Mouse (Mus musculus) liver, embryonic 16.5 days (tissue): ENCODE results near the gene Sh3rf1. TPM values are rescaled to one million over a fixed set of nuclear protein-coding genes. Genes with fewer than 3 reads are reported as not detected.

Experiments
- ATAC-seq: fragments of 200-750 bp; cut with Nextera tagmentation; 2 replicates; pipeline ENCODE4 v1.8.0; 2017; ENCODE audit warnings: low read depth, mild to moderate bottlenecking, moderate number of reproducible peaks, moderate library complexity
- H3K27ac ChIP-seq: fragments of 300-500 bp; sonication (generic); 2 replicates; pipeline ENCODE4 v1.5.1; 2014; ENCODE audit warnings: mild to moderate bottlenecking, low read length
- H3K27me3 ChIP-seq: fragments of 300-500 bp; sonication (generic); 2 replicates; pipeline ENCODE4 v1.6.1; 2014; ENCODE audit warnings: low read depth, low read length, mixed read lengths; ENCODE audit not compliant: control insufficient read depth, insufficient read depth
- H3K36me3 ChIP-seq: fragments of 300-500 bp; sonication (generic); 2 replicates; pipeline ENCODE4 v1.6.1; 2014; ENCODE audit warnings: mild to moderate bottlenecking; ENCODE audit not compliant: control insufficient read depth, insufficient read depth
- H3K4me1 ChIP-seq: fragments of 300-500 bp; sonication (generic); 2 replicates; pipeline ENCODE4 v1.6.1; 2014; ENCODE audit warnings: low read depth, low read length, mixed read lengths; ENCODE audit not compliant: control insufficient read depth
- H3K4me2 ChIP-seq: fragments of 300-500 bp; sonication (generic); 2 replicates; pipeline ENCODE4 v1.6.1; 2014; ENCODE audit warnings: low read depth, low read length, mixed read lengths
- H3K4me3 ChIP-seq: fragments of 300-500 bp; sonication (generic); 2 replicates; pipeline ENCODE4 v1.5.1; 2014; ENCODE audit warnings: low read depth, mild to moderate bottlenecking, low read length
- H3K9ac ChIP-seq: fragments of 300-500 bp; sonication (generic); 2 replicates; pipeline ENCODE4 v1.6.1; 2014; ENCODE audit warnings: low read depth, low read length
- H3K9me3 ChIP-seq: fragments of 300-500 bp; sonication (generic); replicated peaks from 2 replicates; pipeline ENCODE4 v1.6.1; 2016; ENCODE audit warnings: low read length; ENCODE audit not compliant: control insufficient read depth
- WGBS: fragments of 180-500 bp; shearing (Covaris S2); extraction: QIAGEN DNeasy Blood & Tissue Kit; methylation state at CpG from one replicate; pipeline ENCODE4 v1.1.7; 2014; ENCODE audit not compliant: insufficient replicate concordance; 5-methylcytosine and 5-hydroxymethylcytosine counted together
- polyA plus RNA-seq: library from polyadenylated mRNA; unstranded; fragments of >200 nt; fragmentation: Nextera tagmentation; extraction: Ambion mirVana; gene quantifications from 2 replicates; pipeline ENCODE4 v1.2.1, GENCODE M21; 2015

Sh3rf1 gene
- polyA plus RNA-seq, 1 experiment from 2014 or later = 1.5 TPM

GRCm38 (mm10) chr8:61244157-61244556 is 20.5 kb downstream of the Sh3rf1 start:
- Histone ChIP-seq H3K36me3 (no peaks in the 10 kb centered on the region), H3K27me3 (no peaks in the 10 kb centered on the region), H3K9me3 (no peaks in the 10 kb centered on the region), H3K27ac (no peak overlapping the region), H3K4me3 (no peak overlapping the region), H3K4me1 (no peaks in the 10 kb centered on the region), H3K4me2 (no peak overlapping the region), H3K9ac (no peak overlapping the region)
- WGBS = 72% methylated on average over 7 of the region's 7 CpGs
- no peak for ATAC-seq

- no peaks in the 10 kb centered on the region for H3K4me1 ChIP-seq
Measured at GRCm38 (mm10) chr8:61247270-61248025, 23.8 kb downstream of the Sh3rf1 start.

GRCm38 (mm10) chr8:61249511-61249910 is 25.8 kb downstream of the Sh3rf1 start:
- ATAC-seq = no peak
- Histone ChIP-seq H3K27me3 (no peaks in the 10 kb centered on the region), H3K4me2 (no peak overlapping the region), H3K4me3 (no peak overlapping the region), H3K9me3 (no peaks in the 10 kb centered on the region), H3K36me3 (no peaks in the 10 kb centered on the region), H3K27ac (no peak overlapping the region), H3K4me1 (no peaks in the 10 kb centered on the region), H3K9ac (no peak overlapping the region)
- 70% methylated on average over 4 of the region's 4 CpGs for WGBS

More at GRCm38 (mm10) chr8:61247270-61248025, 23.8 kb downstream of the Sh3rf1 start:
- Histone ChIP-seq H3K36me3 (no peaks in the 10 kb centered on the region), H3K9me3 (no peaks in the 10 kb centered on the region), H3K27ac (no peak overlapping the region), H3K4me3 (no peak overlapping the region), H3K9ac (no peak overlapping the region), H3K27me3 (no peaks in the 10 kb centered on the region), H3K4me2 (no peak overlapping the region)
- 63% methylated on average over 13 of the region's 13 CpGs for WGBS
- ATAC-seq = no peak

- ATAC-seq = no peak
- no peaks in the 10 kb centered on the region for H3K9me3 ChIP-seq
- no peaks in the 10 kb centered on the region for H3K4me1 ChIP-seq
- no peak overlapping the region for H3K27ac ChIP-seq
- no peaks in the 10 kb centered on the region for H3K36me3 ChIP-seq
- no peak overlapping the region for H3K9ac ChIP-seq
- H3K4me2 ChIP-seq = no peak overlapping the region
- no peaks in the 10 kb centered on the region for H3K27me3 ChIP-seq
- H3K4me3 ChIP-seq = no peak overlapping the region
- 53% methylated on average over 5 of the region's 5 CpGs for WGBS
Measured at GRCm38 (mm10) chr8:61254196-61254595, 30.5 kb downstream of the Sh3rf1 start.

- WGBS = 32% methylated on average over 9 of the region's 9 CpGs
- Histone ChIP-seq H3K27me3 (no peaks in the 10 kb centered on the region), H3K9me3 (no peaks in the 10 kb centered on the region), H3K36me3 (no peaks in the 10 kb centered on the region), H3K4me2 (no peak overlapping the region), H3K9ac (no peak overlapping the region), H3K27ac (no peak overlapping the region), H3K4me3 (no peak overlapping the region), H3K4me1 (no peaks in the 10 kb centered on the region)
- no peak for ATAC-seq
Measured at GRCm38 (mm10) chr8:61258828-61259227, 35.2 kb downstream of the Sh3rf1 start.

GRCm38 (mm10) chr8:61259526-61259925 is 35.9 kb downstream of the Sh3rf1 start:
- ATAC-seq = no peak
- H3K4me2 ChIP-seq = no peak overlapping the region
- H3K27me3 ChIP-seq = no peaks in the 10 kb centered on the region
- H3K9me3 ChIP-seq = no peaks in the 10 kb centered on the region
- no peaks in the 10 kb centered on the region for H3K4me1 ChIP-seq
- no peak overlapping the region for H3K9ac ChIP-seq
- H3K4me3 ChIP-seq = no peak overlapping the region
- no peaks in the 10 kb centered on the region for H3K36me3 ChIP-seq
- H3K27ac ChIP-seq = no peak overlapping the region
- WGBS = 78% methylated on average over 7 of the region's 7 CpGs

- Histone ChIP-seq H3K9ac (no peak overlapping the region), H3K27ac (no peak overlapping the region), H3K4me3 (no peak overlapping the region), H3K4me2 (no peak overlapping the region), H3K27me3 (no peaks in the 10 kb centered on the region), H3K4me1 (no peaks in the 10 kb centered on the region), H3K36me3 (no peaks in the 10 kb centered on the region), H3K9me3 (no peaks in the 10 kb centered on the region)
- 80% methylated on average over 7 of the region's 7 CpGs for WGBS
- no peak for ATAC-seq
Measured at GRCm38 (mm10) chr8:61260530-61260929, 36.9 kb downstream of the Sh3rf1 start.

DNA sequence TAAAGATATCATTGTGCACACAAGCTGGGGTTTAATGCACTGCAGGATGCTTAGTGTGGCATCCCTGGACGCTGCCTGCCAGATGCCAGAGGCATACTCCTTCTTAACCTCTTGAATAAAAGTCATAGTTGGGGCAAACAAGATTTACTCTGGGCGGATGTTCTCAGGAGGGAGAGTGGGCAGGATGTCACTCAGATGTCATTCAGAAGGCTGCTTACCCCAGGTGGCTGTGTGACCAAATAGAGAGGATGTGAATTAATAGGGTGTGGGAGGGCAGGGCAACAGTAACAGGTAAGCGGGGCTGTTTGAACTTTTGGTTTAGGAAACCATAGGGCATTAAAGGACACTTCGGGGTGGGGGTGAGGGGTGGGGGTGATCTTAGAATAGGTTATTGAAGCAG is 37.7 kb downstream of the Sh3rf1 start:
- no peak for ATAC-seq
- WGBS = 65% methylated on average over 4 of the region's 4 CpGs
- Histone ChIP-seq H3K27me3 (no peaks in the 10 kb centered on the region), H3K4me2 (no peak overlapping the region), H3K36me3 (no peaks in the 10 kb centered on the region), H3K9me3 (no peaks in the 10 kb centered on the region), H3K27ac (no peak overlapping the region), H3K9ac (no peak overlapping the region), H3K4me1 (no peaks in the 10 kb centered on the region), H3K4me3 (no peak overlapping the region)

DNA sequence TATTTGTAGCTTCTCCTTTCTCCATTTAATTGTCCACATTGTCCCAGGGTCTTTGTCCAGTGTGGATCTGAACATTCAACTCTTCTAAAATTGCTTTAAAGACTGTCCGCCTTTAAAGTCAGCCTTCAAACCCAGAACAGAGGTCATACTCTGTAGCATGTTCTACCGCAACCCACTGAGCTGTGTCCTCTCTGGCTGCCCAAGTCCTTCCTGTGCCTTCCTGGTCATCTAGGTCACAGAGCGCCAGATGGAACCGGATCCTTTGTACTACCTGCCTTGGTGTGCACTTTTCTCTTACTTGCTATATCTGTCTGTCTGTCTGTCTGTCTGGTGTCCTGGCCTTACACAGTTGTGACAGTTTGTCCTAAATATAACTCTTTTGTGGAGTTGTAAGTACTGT is 40.0 kb downstream of the Sh3rf1 start:
- no peaks in the 10 kb centered on the region for H3K4me1 ChIP-seq
- no peak overlapping the region for H3K4me3 ChIP-seq
- ATAC-seq = no peak
- H3K9ac ChIP-seq = no peak overlapping the region
- no peak overlapping the region for H3K4me2 ChIP-seq
- no peaks in the 10 kb centered on the region for H3K36me3 ChIP-seq
- H3K27me3 ChIP-seq = no peaks in the 10 kb centered on the region
- 77% methylated on average over 4 of the region's 4 CpGs for WGBS
- no peaks in the 10 kb centered on the region for H3K9me3 ChIP-seq
- H3K27ac ChIP-seq = no peak overlapping the region
